Mouse (Mus musculus) small intestine, adult 2 months (tissue): ENCODE measurements around the gene Dnajc16.

ENCODE experiments used
- CTCF ChIP-seq: fragments of 200-500 bp; IDR thresholded peaks from 2 replicates; pipeline ENCODE4 v1.5.1; 2012; ENCODE audit warnings: low read depth, mild to moderate bottlenecking, control low read depth, inconsistent platforms, low read length, moderate library complexity, mixed read lengths; ENCODE audit not compliant: insufficient replicate concordance, insufficient read length; ENCODE audit errors: extremely low read depth
- POLR2A ChIP-seq: fragments of 200-500 bp; IDR thresholded peaks from 2 replicates; pipeline ENCODE4 v1.6.1; 2012; ENCODE audit warnings: low read depth, mild to moderate bottlenecking, control low read depth, inconsistent platforms, low read length, moderate library complexity

- TF ChIP-seq CTCF (no peak), POLR2A (no peak)
Observed at GRCm38 (mm10) chr4:141724594-141724993, 66.1 kb downstream of the Dnajc16 start.
